Mouse (Mus musculus) G1E (cell line): ENCODE data around the gene Aqp9. TPM values are rescaled to one million over a fixed set of nuclear protein-coding genes. Genes with fewer than 3 reads are reported as not detected.
A peak's percentile ranks its signal among the peaks of the same experiment; 100 is the strongest.

ENCODE experiments used
- ATAC-seq: 2 replicates; pipeline ENCODE4 v1.8.0; 2016; ENCODE audit warnings: mild to moderate bottlenecking; ENCODE audit not compliant: insufficient number of reproducible peaks, poor library complexity, low FRiP score, severe bottlenecking; ENCODE audit errors: extremely low read depth
- DNase-seq: peaks from one replicate; pipeline ENCODE4 v3.0.0; 2012; ENCODE audit warnings: low spot score
- H3K27me3 ChIP-seq: 2 replicates; pipeline ENCODE4 v1.6.1; 2012; ENCODE audit warnings: mild to moderate bottlenecking, low read length, inconsistent platforms; ENCODE audit not compliant: insufficient read depth
- H3K36me3 ChIP-seq: replicated peaks from 2 replicates; pipeline ENCODE3; 2012; ENCODE audit warnings: mild to moderate bottlenecking, inconsistent platforms
- H3K4me1 ChIP-seq: 2 replicates; pipeline ENCODE4 v1.6.1; 2012; ENCODE audit warnings: low read depth, low read length, inconsistent platforms, mixed read lengths; ENCODE audit not compliant: insufficient read depth
- H3K4me3 ChIP-seq: 2 replicates; pipeline ENCODE4 v1.5.1; 2012; ENCODE audit warnings: low read depth, mild to moderate bottlenecking, inconsistent platforms, low read length, moderate library complexity, mixed read lengths
- H3K9me3 ChIP-seq: replicated peaks from 2 replicates; pipeline ENCODE4 v1.6.1; 2012; ENCODE audit warnings: inconsistent platforms
- CTCF ChIP-seq: IDR thresholded peaks from 2 replicates; pipeline ENCODE4 v1.5.1; 2012; ENCODE audit warnings: low read depth, low read length, inconsistent platforms, mixed read lengths
- GATA1 ChIP-seq: IDR thresholded peaks from 2 replicates; pipeline ENCODE4 v1.6.1; 2012; ENCODE audit warnings: borderline replicate concordance, low read length, inconsistent platforms, mixed read lengths
- GATA2 ChIP-seq: IDR thresholded peaks from 2 replicates; pipeline ENCODE4 v1.6.1; 2012; ENCODE audit warnings: low read depth, low read length, inconsistent platforms, borderline replicate concordance
- POLR2AphosphoS5 ChIP-seq: IDR thresholded peaks from 2 replicates; pipeline ENCODE4 v1.6.1; 2012; ENCODE audit warnings: low read depth, low read length, inconsistent platforms; ENCODE audit not compliant: insufficient replicate concordance
- TAL1 ChIP-seq: conservative IDR thresholded peaks from 2 replicates; pipeline ENCODE4 v1.6.1; 2012; ENCODE audit warnings: low read depth, low read length, inconsistent platforms, mixed read lengths
- polyA plus RNA-seq: library from polyadenylated mRNA; stranded (reverse); fragments of >175 nt; gene quantifications from 2 replicates; pipeline ENCODE4 v1.2.3, GENCODE M21; 2012
- total RNA-seq, 2 experiments: library from RNA; stranded (forward) in 1 of 2; stranded (reverse) in 1 of 2; fragments of 200-1000 nt in 1 of 2; fragments of >200 nt in 1 of 2; fragmentation: Nextera tagmentation in 1 of 2; gene quantifications; 2 replicates each; pipeline ENCODE4 v1.2.3; 2014 to 2017

Aqp9 gene
- total and polyA plus RNA-seq, 3 experiments, result 0.05 to 4.9 (median 2.2) TPM

DNA sequence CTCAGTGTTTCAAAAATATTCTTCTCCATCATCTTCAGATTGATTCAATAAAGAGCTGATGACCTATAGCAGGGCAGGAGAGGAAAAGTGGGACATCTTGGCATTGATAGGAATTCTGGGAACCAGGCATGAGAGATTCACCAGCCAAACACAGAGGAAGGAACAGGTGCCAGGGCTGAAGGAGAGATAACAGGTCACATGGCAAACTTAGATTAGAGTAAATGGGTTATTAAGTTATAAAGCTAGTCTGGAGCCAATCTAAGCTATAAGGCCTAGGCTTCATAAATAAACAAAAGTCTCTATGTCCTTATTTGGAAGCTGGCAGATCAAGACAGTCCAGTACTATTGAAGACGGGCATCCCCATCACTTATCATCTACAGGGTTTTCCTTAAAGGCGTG, 17.3 kb upstream of the Aqp9 start:
- no peaks in the 10 kb centered on the region for H3K36me3 ChIP-seq
- H3K27me3 ChIP-seq, result no peaks in the 10 kb centered on the region
- no peak for TF ChIP-seq GATA2
- peak; percentile 57 for TF ChIP-seq TAL1
- peaks cover 39% of the 10 kb centered on the region for H3K4me1 ChIP-seq
- DNase-seq (no peak), ATAC-seq (0 out of 2 replicates have a peak, but pooled peaks have one; percentile 19)
- no peak overlapping the region for H3K4me3 ChIP-seq
- H3K9me3 ChIP-seq, result no peaks in the 10 kb centered on the region

DNA sequence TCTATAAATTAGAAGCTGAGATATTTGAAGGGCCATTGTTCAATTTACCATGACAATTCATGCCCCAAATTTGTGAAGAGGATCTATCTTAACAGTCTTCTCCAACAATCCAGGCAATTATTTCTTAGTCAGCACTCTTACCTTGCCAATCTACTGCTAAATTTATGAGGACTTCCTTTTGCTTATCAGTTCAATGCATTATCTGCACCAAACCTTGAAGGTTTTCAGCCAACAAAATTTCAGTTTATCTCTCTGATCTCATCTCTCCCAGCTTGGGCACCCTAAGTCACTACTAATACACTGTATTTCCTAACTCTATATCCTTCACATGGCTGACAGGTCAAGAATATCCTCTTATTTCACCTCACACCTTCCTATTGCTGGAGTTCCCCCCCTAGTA, 16.8 kb upstream of the Aqp9 start:
- DNase-seq (no peak), ATAC-seq (peak; percentile 25; the same call in 1 of the 2 replicates)
- Histone ChIP-seq H3K9me3 (no peaks in the 10 kb centered on the region), H3K36me3 (no peaks in the 10 kb centered on the region), H3K4me1 (peaks cover 43% of the 10 kb centered on the region), H3K4me3 (no peak overlapping the region), H3K27me3 (no peaks in the 10 kb centered on the region)
- TF ChIP-seq GATA1, result no peak
- no peak for TF ChIP-seq CTCF
- no peak for TF ChIP-seq TAL1
- no peak for TF ChIP-seq POLR2AphosphoS5
- no peak for TF ChIP-seq GATA2

DNA sequence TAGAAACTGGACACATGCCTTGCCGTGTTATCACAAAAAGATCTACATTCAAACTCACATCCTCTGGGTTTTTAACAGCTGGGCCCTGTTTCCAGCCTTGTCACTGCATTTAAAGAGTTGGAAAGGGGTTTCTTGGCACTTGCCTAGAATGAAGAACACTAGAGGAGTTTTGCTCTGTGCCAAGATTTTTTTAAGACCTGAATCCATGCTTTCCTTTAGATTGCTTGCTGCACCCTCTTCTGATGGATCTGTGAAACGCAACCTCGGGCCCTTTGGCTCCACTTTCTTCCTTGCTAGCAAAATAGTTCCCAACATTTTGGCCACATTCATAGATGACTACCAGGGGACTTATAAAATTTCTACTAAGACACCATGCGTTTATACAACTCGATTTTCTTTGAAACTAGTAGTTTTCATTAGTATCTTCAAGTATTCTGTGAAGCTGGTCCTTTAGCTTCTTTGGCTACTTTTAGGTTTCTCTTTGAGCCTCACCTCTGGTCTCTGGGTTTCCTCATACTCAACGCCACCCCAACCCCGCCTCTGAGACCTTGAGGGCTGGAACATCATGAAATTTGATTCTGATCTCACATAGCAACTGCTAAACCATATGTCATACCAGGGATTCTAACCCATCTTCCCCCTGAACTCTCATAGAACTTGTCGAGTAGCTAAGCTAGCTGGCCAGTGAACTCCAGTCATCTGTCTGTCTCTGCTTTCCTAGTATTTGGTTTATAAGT, 11.7 kb upstream of the Aqp9 start:
- no peaks in the 10 kb centered on the region for H3K27me3 ChIP-seq
- peaks cover 37% of the 10 kb centered on the region for H3K4me1 ChIP-seq
- H3K4me3 ChIP-seq, result no peak overlapping the region
- H3K9me3 ChIP-seq, result no peaks in the 10 kb centered on the region
- TF ChIP-seq POLR2AphosphoS5 (no peak), CTCF (no peak), GATA1 (no peak), GATA2 (no peak), TAL1 (no peak)
- DNase-seq (no peak), ATAC-seq (no peak)
- no peaks in the 10 kb centered on the region for H3K36me3 ChIP-seq

DNA sequence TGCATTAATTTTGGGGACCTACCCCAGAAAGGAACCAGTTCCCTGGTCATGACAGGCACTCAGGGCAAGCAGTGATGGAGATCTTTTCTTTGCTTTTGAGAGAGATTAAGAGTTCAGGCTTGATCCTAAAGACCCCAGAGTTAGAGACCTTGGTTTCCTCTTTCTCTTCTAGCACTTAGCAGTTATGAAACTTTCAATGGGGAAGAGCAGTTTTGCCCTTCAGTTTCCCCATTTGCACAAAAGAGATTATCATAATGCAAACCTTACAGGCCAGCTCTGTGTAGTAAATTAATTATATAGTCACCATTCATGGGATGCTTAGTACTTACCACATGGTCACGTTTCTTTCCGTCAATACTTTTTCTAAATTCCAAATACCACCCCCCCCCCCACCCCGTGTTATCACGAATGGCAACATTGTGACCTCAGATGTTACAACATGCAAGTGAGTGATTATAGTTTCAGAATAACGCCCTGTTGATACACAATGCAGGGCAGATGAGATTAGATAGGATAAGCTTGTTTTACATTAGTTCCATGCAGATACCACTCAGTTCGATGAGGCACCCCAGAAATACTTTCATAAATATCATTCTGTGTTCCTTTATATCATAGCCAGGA, 10.9 kb upstream of the Aqp9 start:
- no peaks in the 10 kb centered on the region for H3K9me3 ChIP-seq
- H3K4me1 ChIP-seq, result peaks cover 41% of the 10 kb centered on the region
- ATAC-seq (peak; percentile 45), DNase-seq (no peak)
- TF ChIP-seq TAL1 (0 out of 2 replicates have a peak, but pooled peaks have one; percentile 22), POLR2AphosphoS5 (no peak), CTCF (no peak)
- H3K27me3 ChIP-seq, result no peaks in the 10 kb centered on the region
- no peak overlapping the region for H3K4me3 ChIP-seq
- no peaks in the 10 kb centered on the region for H3K36me3 ChIP-seq

DNA sequence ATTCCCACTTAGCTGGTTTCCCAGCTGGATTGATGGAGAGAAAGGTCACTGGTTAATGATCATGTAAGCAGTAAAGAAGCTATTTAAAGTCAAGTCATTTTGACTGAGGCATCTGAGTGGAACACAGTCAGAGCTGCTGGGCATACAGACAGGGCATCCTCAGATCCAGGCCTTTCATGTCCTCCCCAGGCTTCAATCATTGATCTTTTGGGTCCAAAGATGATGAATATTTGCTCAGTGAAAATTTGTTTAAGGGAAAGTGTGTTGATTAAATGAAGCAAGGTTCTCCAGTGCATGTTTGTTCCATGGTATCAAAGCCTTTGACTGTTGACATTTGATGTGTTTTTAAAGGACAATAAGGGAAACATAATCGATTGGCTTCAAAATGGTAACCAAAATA, 7.2 kb upstream of the Aqp9 start:
- Histone ChIP-seq H3K9me3 (no peaks in the 10 kb centered on the region), H3K36me3 (no peaks in the 10 kb centered on the region), H3K27me3 (no peaks in the 10 kb centered on the region), H3K4me1 (peaks cover 43% of the 10 kb centered on the region), H3K4me3 (no peak overlapping the region)
- DNase-seq (no peak), ATAC-seq (no peak)
- no peak for TF ChIP-seq CTCF
- no peak for TF ChIP-seq GATA1
- no peak for TF ChIP-seq POLR2AphosphoS5
- TF ChIP-seq GATA2, result no peak
- TF ChIP-seq TAL1, result no peak

DNA sequence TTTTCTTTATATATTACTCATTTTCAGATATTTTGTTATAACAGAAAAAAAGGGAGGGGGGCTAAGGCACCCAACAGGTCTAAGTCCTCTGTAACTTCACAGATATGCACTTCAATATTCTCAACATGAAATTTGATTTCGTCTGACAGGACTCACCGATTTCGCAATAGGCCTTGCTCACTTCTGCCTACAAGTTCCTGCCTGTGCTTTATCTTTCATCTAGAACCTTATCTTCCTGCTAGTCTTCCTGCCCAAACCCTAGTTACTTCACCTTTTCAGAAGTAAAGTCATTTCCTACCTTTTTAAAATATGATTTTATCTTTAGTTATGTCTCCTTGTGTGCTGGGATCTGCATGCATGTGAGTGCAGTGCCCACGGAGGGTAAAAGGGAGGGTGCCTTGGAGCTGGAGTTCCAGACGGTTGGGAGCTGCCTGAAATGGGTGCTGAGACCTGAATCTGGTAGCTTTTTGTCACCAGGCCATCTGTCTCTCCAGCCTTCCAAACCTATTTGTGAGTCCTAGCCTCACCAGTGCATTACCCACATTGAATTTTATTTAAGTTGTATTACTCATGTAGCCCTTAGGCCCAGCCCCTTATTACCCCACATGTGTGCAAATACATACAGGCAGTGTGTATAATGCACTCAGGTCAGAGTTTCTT, 6.0 kb upstream of the Aqp9 start:
- H3K4me1 ChIP-seq, result peaks cover 31% of the 10 kb centered on the region
- DNase-seq (no peak), ATAC-seq (no peak)
- no peaks in the 10 kb centered on the region for H3K36me3 ChIP-seq
- H3K4me3 ChIP-seq, result no peak overlapping the region
- TF ChIP-seq CTCF (no peak), POLR2AphosphoS5 (no peak), TAL1 (no peak), GATA2 (no peak), GATA1 (no peak)
- 0 out of 2 replicates have a peak, but pooled peaks cover 2% of the 10 kb centered on the region for H3K27me3 ChIP-seq
- H3K9me3 ChIP-seq, result no peaks in the 10 kb centered on the region
